Mouse (Mus musculus): ENCODE results near the gene Timm44. TPM values are rescaled to one million over a fixed set of nuclear protein-coding genes. Genes with fewer than 3 reads are reported as not detected.
"Not testable (repeated sequence)": the region's sequence is repeated elsewhere in the genome, so short reads cannot be mapped to it uniquely, and the experiment has no call there.

Timm44 gene
- polyA plus RNA-seq, 1 experiment from 2014 or later = 67.0 TPM

DNA sequence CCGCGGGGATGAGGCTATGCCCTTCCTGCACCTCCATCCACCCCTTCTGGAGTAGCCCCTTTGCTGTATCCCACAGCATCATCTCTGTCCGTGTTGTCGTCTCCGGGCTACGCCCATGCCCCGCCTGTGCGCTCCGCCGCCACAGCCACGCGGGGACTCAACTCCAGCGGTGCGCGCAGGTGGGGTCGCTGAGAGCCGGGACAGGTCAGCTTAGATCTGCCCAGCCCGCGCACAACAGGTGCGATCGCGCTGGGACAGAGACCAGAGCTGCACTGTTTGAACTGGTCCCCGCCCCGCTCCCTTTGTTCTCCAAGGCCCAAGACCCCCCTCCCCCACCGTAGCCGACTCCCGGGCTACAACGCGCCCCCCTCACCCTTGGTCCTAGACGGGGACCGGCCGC lies 17.0 kb downstream of the Timm44 start:
- Histone ChIP-seq H3K27me3 (ENCODE audit: control insufficient read depth, insufficient read depth, low read length) (no peaks in the 10 kb centered on the region), H3K4me2 (ENCODE audit: low read depth, low read length, severe bottlenecking) (peak overlapping the region; percentile 85), H3K4me1 (replicated peaks; ENCODE audit: control insufficient read depth, insufficient read depth, low read length) (peaks cover 21% of the 10 kb centered on the region), H3K27ac (ENCODE audit: low read depth, low read length) (peak overlapping the region; percentile 96), H3K4me3 (ENCODE audit: low read depth, low read length) (peak overlapping the region; percentile 82), H3K9me3 (ENCODE audit: control insufficient read depth, low read length) (no peaks in the 10 kb centered on the region), H3K9ac (ENCODE audit: low read length) (peak overlapping the region; percentile 86), H3K36me3 (ENCODE audit: control insufficient read depth, insufficient read depth, low read length) (peaks cover 4% of the 10 kb centered on the region; the same call in 1 of the 2 replicates)
- WGBS = under 1% methylated on average over 32 of the region's 32 CpGs
- no peak for DNase-seq (ENCODE audit: low spot score)
- peak; percentile 81 for ATAC-seq (replicated peaks; ENCODE audit: low FRiP score)

DNA sequence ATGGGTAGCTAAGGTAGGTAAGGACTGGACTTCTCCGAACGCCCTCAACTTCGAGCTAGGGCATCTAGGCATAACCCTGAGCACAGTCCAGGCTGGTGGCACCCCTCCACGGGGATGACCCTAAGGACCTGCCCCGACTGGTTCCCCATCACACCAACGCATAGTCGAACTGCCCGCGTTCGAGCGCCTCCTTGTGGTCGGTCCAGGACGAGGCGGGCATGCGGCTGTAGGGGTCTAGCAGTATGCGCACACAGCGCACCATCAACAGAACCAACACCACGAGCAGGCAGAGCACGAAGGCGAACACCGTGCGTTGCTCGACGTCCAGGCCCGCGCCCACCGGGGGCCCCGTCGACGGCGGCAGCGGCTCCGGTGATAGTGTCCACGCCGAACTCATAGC lies 17.5 kb downstream of the Timm44 start:
- peak; percentile 72 for ATAC-seq (replicated peaks; ENCODE audit: low FRiP score)
- H3K4me1 ChIP-seq (replicated peaks; ENCODE audit: control insufficient read depth, insufficient read depth, low read length) = peaks cover 21% of the 10 kb centered on the region
- H3K9me3 ChIP-seq (ENCODE audit: control insufficient read depth, low read length) = no peaks in the 10 kb centered on the region
- WGBS = 2% methylated on average over 35 of the region's 35 CpGs
- peak; percentile 95 for DNase-seq (ENCODE audit: low spot score)
- H3K36me3 ChIP-seq (ENCODE audit: control insufficient read depth, insufficient read depth, low read length) = peaks cover 4% of the 10 kb centered on the region; the same call in 1 of the 2 replicates
- H3K27ac ChIP-seq (ENCODE audit: low read depth, low read length) = peak overlapping the region; percentile 96
- H3K4me2 ChIP-seq (ENCODE audit: low read depth, low read length, severe bottlenecking) = peak overlapping the region; percentile 85
- no peaks in the 10 kb centered on the region for H3K27me3 ChIP-seq (ENCODE audit: control insufficient read depth, insufficient read depth, low read length)
- H3K4me3 ChIP-seq (ENCODE audit: low read depth, low read length) = peak overlapping the region; percentile 82
- peak overlapping the region; percentile 86 for H3K9ac ChIP-seq (ENCODE audit: low read length)

DNA sequence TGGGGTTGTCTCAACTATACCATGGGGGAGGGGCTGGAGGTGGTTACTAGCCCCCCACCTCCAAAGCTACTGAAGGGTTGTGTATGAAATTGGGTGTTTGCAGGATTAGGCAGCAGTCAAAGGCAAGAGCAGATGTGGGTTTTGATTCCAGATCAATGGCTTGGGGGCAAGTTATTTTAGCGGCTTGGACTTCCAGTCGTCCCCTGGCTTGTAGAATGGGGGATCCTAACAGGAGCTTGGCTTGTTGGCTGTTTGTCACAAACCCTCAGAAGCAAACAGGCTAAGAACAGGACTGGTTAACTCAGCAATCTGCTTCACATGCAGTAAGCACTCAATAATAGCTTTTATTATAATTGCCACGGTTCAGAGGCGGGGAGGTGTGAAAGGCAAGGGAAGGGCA lies 18.4 kb downstream of the Timm44 start:
- H3K27me3 ChIP-seq (ENCODE audit: control insufficient read depth, insufficient read depth, low read length) = no peaks in the 10 kb centered on the region
- H3K4me3 ChIP-seq (ENCODE audit: low read depth, low read length) = peak overlapping the region; percentile 82; the same call in 1 of the 2 replicates
- peaks cover 4% of the 10 kb centered on the region; the same call in 1 of the 2 replicates for H3K36me3 ChIP-seq (ENCODE audit: control insufficient read depth, insufficient read depth, low read length)
- no peak for DNase-seq (ENCODE audit: low spot score)
- H3K9me3 ChIP-seq (ENCODE audit: control insufficient read depth, low read length) = no peaks in the 10 kb centered on the region
- WGBS = 80% methylated on average over 4 of the region's 4 CpGs
- H3K4me2 ChIP-seq (ENCODE audit: low read depth, low read length, severe bottlenecking) = peak overlapping the region; percentile 85
- ATAC-seq (replicated peaks; ENCODE audit: low FRiP score) = no peak
- H3K9ac ChIP-seq (ENCODE audit: low read length) = peak overlapping the region; percentile 86
- peaks cover 23% of the 10 kb centered on the region for H3K4me1 ChIP-seq (replicated peaks; ENCODE audit: control insufficient read depth, insufficient read depth, low read length)
- no peak overlapping the region for H3K27ac ChIP-seq (ENCODE audit: low read depth, low read length)

DNA sequence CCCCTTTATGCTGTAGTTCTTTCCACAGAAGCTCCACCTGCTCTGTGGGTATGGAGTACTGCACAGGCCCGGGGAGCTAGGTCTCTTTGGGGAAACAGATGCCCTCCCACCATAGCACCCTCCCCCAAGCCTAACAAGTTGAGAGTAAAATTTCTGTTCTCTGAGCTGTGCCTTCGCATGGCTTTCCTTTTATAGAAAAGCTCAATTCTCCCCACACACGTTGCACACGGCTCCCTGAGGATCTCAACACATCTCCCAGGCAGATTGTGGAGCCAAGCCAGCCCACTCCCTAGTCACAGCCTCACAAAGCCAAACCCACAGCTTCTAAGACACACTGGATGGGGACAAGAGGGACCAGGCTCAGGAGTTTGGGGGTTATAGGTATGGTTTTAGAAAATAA lies 18.8 kb downstream of the Timm44 start:
- 68% methylated on average over 4 of the region's 4 CpGs for WGBS
- Histone ChIP-seq H3K4me2 (ENCODE audit: low read depth, low read length, severe bottlenecking) (no peak overlapping the region), H3K4me1 (replicated peaks; ENCODE audit: control insufficient read depth, insufficient read depth, low read length) (peaks cover 24% of the 10 kb centered on the region), H3K27me3 (ENCODE audit: control insufficient read depth, insufficient read depth, low read length) (no peaks in the 10 kb centered on the region), H3K4me3 (ENCODE audit: low read depth, low read length) (no peak overlapping the region), H3K9me3 (ENCODE audit: control insufficient read depth, low read length) (no peaks in the 10 kb centered on the region), H3K36me3 (ENCODE audit: control insufficient read depth, insufficient read depth, low read length) (peaks cover 4% of the 10 kb centered on the region; the same call in 1 of the 2 replicates), H3K27ac (ENCODE audit: low read depth, low read length) (no peak overlapping the region), H3K9ac (ENCODE audit: low read length) (no peak overlapping the region; the same call in 1 of the 2 replicates)
- no peak for ATAC-seq (replicated peaks; ENCODE audit: low FRiP score)
- no peak for DNase-seq (ENCODE audit: low spot score)

DNA sequence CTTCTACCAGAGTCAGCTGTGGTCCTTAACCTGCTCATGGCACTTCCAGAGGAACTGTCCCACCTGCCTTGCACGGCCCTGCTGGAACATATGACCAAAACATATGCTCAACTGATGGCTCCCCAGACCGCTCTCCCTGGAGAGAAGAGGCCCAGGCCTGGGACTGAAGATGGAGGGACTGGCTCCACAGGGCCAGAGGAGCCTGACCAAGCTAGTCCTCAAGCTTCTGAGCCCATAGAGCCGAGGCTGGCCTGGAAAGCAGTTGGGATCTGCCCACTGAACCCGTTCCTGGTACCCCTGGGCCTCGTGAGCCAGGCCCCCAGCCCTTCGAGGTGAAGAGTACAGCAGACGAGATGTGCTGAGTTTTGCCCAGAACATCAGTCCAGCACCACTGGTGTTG lies 20.2 kb downstream of the Timm44 start:
- not testable (repeated sequence) for ATAC-seq (replicated peaks; ENCODE audit: low FRiP score); DNase-seq (ENCODE audit: low spot score); H3K36me3 ChIP-seq (ENCODE audit: control insufficient read depth, insufficient read depth, low read length); H3K9me3 ChIP-seq (ENCODE audit: control insufficient read depth, low read length); H3K9ac ChIP-seq (ENCODE audit: low read length); H3K4me3 ChIP-seq (ENCODE audit: low read depth, low read length); H3K27me3 ChIP-seq (ENCODE audit: control insufficient read depth, insufficient read depth, low read length); H3K27ac ChIP-seq (ENCODE audit: low read depth, low read length); H3K4me2 ChIP-seq (ENCODE audit: low read depth, low read length, severe bottlenecking)
- WGBS = 89% methylated on average over 7 of the region's 7 CpGs
- peaks cover 26% of the 10 kb centered on the region for H3K4me1 ChIP-seq (replicated peaks; ENCODE audit: control insufficient read depth, insufficient read depth, low read length)

DNA sequence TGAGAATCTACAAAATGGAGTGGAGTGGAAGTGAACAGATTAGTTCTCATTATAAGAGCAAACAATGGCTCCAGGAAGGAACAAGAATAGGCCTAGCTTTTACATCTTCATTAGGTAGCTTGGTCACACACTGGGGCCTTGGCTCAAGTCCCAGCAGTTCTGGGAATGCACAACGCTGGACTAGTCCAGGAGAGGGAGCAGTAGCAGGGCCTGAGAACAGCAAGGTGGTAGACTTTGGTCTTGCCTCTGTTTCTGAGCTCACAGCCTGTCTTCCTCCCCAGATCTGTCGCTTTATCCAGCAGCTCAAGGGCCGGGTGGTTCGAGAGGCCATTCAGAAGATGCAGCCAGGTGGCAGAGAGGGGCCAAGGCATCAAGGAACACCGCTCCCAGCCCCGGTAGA lies 21.7 kb downstream of the Timm44 start:
- DNase-seq (ENCODE audit: low spot score) (no peak), ATAC-seq (replicated peaks; ENCODE audit: low FRiP score) (no peak)
- Histone ChIP-seq H3K4me3 (ENCODE audit: low read depth, low read length) (peak overlapping the region; percentile 77), H3K9me3 (ENCODE audit: control insufficient read depth, low read length) (no peaks in the 10 kb centered on the region), H3K4me1 (replicated peaks; ENCODE audit: control insufficient read depth, insufficient read depth, low read length) (peaks cover 21% of the 10 kb centered on the region), H3K27ac (ENCODE audit: low read depth, low read length) (no peak overlapping the region), H3K9ac (ENCODE audit: low read length) (no peak overlapping the region; the same call in 1 of the 2 replicates), H3K36me3 (ENCODE audit: control insufficient read depth, insufficient read depth, low read length) (peaks cover 4% of the 10 kb centered on the region; the same call in 1 of the 2 replicates), H3K4me2 (ENCODE audit: low read depth, low read length, severe bottlenecking) (peak overlapping the region; percentile 74), H3K27me3 (ENCODE audit: control insufficient read depth, insufficient read depth, low read length) (no peaks in the 10 kb centered on the region; the same call in 1 of the 2 replicates)
- WGBS = 65% methylated on average over 6 of the region's 6 CpGs

DNA sequence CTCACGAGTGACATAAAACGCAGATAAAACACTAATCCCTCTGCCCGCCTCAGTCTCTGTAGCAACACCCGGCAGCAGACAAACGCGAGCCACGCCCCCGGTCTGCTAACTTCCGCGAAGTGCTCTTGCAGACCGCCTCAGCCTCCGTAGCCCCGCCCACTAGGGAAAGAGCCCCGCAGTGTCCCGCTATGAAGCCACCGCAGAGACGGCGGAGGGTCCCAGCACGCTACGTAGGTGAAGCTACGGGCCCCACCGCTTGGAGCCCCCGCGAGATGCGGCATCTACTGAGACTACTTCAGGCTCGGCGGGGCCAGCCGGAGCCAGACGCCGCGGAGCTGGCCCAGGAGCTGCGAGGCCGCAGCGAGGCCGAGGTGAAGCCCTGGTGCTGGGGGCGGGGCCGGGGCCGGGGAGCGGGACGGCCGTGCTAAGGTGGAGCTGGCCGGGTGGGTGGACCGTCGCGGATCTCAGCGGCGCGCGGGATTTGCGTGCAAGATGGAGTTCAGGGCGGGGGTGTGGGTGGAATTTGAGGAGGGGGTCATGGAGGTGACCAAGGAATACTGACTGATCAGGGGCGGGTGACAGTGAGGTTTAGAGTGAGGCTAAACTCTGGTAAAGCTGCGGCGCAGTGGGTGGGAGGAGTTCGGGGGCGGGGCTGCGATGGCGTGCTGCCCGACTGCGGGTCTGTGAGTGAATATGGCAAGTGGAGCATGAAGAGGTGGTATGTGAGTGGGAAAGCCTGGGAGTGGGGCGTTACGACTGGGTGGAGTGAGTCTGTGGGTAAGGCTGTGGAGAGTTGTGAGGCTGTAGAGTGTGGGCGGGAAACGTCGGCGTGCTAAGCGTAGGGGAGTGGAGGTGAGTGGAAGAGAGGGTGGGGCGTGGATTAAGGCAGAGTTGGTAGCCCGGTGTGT lies 22.5 kb downstream of the Timm44 start, which contains the start of gene Snapc2:
Gene Snapc2, plus strand, starts transcription at position 147 of the 908 bp plus-strand sequence.
- H3K27me3 ChIP-seq (ENCODE audit: control insufficient read depth, insufficient read depth, low read length) = no peaks in the 10 kb centered on the region; the same call in 1 of the 2 replicates
- H3K4me3 ChIP-seq (ENCODE audit: low read depth, low read length) = peak within 1 kb of the TSS; percentile 77
- peak; percentile 96 for DNase-seq (ENCODE audit: low spot score)
- peaks cover 4% of the 10 kb centered on the region; the same call in 1 of the 2 replicates for H3K36me3 ChIP-seq (ENCODE audit: control insufficient read depth, insufficient read depth, low read length)
- ATAC-seq (replicated peaks; ENCODE audit: low FRiP score) = peak; percentile 90
- peak within 1 kb of the TSS; percentile 74 for H3K4me2 ChIP-seq (ENCODE audit: low read depth, low read length, severe bottlenecking)
- H3K27ac ChIP-seq (ENCODE audit: low read depth, low read length) = peak within 1 kb of the TSS; percentile 90
- H3K9me3 ChIP-seq (ENCODE audit: control insufficient read depth, low read length) = no peaks in the 10 kb centered on the region
- H3K9ac ChIP-seq (ENCODE audit: low read length) = peak within 1 kb of the TSS; percentile 84
- under 1% methylated on average over 69 of the region's 69 CpGs for WGBS
- H3K4me1 ChIP-seq (replicated peaks; ENCODE audit: control insufficient read depth, insufficient read depth, low read length) = peaks cover 22% of the 10 kb centered on the region

DNA sequence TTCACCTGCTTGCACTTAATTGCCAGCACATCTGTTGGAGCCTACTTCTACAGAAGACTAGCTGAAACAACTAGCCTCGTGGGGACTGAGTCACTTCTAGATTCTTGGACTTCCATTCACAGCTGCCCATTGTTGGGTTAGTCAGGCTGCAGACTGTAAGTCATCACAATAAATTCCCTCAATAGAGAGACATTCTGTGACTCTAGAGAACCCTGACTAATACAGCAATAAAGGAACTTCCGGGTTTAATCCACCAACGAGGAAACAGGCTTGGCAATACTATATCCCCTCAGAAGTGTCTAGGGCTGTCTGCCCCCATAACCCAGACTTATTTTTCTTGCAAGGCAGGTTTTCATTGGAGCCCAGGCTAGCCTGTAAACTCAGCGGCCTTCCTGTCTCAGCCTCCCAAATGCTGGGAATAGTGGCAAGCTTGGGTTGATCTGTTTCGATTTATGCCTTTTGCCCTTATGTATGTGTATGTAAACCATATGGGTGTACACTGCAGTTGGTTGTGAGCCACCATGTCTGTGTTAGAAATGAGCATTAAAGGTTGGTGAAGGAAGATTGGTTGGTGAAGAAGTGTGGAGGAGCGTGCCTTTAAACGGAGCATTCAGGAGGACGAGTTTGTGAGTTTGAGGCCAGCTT lies 23.5 kb downstream of the Timm44 start:
- DNase-seq (ENCODE audit: low spot score) = no peak
- H3K9ac ChIP-seq (ENCODE audit: low read length) = peak overlapping the region; percentile 84
- peaks cover 13% of the 10 kb centered on the region for H3K4me1 ChIP-seq (replicated peaks; ENCODE audit: control insufficient read depth, insufficient read depth, low read length)
- H3K27me3 ChIP-seq (ENCODE audit: control insufficient read depth, insufficient read depth, low read length) = no peaks in the 10 kb centered on the region; the same call in 1 of the 2 replicates
- H3K36me3 ChIP-seq (ENCODE audit: control insufficient read depth, insufficient read depth, low read length) = peaks cover 4% of the 10 kb centered on the region; the same call in 1 of the 2 replicates
- 50% methylated on average over 8 of the region's 8 CpGs for WGBS
- ATAC-seq (replicated peaks; ENCODE audit: low FRiP score) = no peak
- no peaks in the 10 kb centered on the region for H3K9me3 ChIP-seq (ENCODE audit: control insufficient read depth, low read length)
- peak overlapping the region; percentile 61 for H3K4me2 ChIP-seq (ENCODE audit: low read depth, low read length, severe bottlenecking)
- H3K27ac ChIP-seq (ENCODE audit: low read depth, low read length) = peak overlapping the region; percentile 31; the same call in 1 of the 2 replicates
- H3K4me3 ChIP-seq (ENCODE audit: low read depth, low read length) = peak overlapping the region; percentile 77
